Mouse (Mus musculus): ENCODE measurements at regions not wholly inside any gene's neighbourhood (a gene's known extent, or its start where the extent isn't known, plus 50 kb on each side); places are given as distances from the start of the nearest gene placed in this dataset.

- no peak for DNase-seq (ENCODE audit: low spot score)
These were observed 501.5 kb downstream of the Tusc1 start for GRCm38 (mm10) chr4:92833835-92834234.

DNA sequence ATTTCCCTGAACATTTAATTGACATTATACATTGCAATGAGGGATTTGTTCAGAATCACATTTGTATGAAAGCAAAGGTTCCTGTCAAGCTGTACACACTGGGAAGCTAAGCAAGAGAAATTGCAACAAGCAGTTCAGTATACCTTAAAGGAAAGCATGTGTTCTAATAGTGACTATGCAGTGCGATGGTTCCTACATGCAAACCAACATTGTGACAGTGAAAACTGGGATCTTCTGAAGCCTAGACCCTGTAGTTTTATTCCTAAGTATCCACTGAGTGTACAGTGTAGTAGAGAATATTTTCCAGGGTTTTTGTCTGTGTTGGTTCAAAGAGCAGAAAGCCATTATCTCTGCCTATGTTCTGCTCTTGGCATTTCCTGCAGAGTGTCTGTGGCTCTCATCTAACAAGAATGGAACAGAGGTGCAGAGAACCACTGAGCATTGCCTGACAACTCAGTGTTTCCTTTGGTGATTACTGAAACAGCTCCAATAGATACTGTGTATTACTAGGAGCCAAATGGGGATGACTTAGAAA is 504.1 kb downstream of the Tusc1 start:
- DNase-seq (ENCODE audit: low spot score) = no peak

- DNase-seq (ENCODE audit: low spot score) = no peak
These were observed 507.5 kb downstream of the Tusc1 start for GRCm38 (mm10) chr4:92827831-92828230.

- DNase-seq (ENCODE audit: low spot score) = no peak
These were observed 507.9 kb downstream of the Tusc1 start for GRCm38 (mm10) chr4:92827405-92827804.

DNA sequence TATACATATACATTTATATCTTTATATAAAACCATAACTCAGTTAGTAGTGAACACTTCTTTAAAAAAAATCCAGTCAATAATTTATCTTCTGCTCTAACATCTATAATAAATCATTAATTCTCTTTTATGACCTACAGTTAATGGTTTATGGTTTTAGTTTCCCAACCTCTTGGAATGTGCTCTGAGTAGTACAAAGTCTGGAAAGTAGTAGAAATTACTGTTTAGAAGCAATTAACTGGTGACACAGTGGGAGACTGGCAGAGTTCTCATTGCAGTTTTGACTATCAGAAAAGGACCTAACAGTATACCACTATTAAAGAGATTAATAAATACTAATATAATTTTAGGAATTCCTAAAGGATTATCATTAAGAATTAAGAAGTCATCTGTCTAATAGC is 508.3 kb downstream of the Tusc1 start:
- no peak for DNase-seq (ENCODE audit: low spot score)

- peak; percentile 4 for DNase-seq (ENCODE audit: low spot score)
These were observed 547.2 kb downstream of the Tusc1 start for GRCm38 (mm10) chr4:92788157-92788556.

- no peak for DNase-seq (ENCODE audit: low spot score)
These were observed 557.2 kb downstream of the Tusc1 start for GRCm38 (mm10) chr4:92778076-92778475.

- no peak for DNase-seq (ENCODE audit: low spot score)
These were observed 556.5 kb upstream of the Gm12666 start for GRCm38 (mm10) chr4:92748070-92748469.

GRCm38 (mm10) chr4:92746233-92746632 is 554.7 kb upstream of the Gm12666 start:
- no peak for DNase-seq (ENCODE audit: low spot score)

- no peak for DNase-seq (ENCODE audit: low spot score)
These were observed 511.2 kb upstream of the Gm12666 start for GRCm38 (mm10) chr4:92702755-92703154.
